ENCODE assay signal across 8 mouse cellular contexts in genomic region chr2:90964811-90965465, GRCm38 (mm10). TPM values are rescaled to one million over a fixed set of nuclear protein-coding genes. Genes with fewer than 3 reads are reported as not detected.
DNase-seq lines count a peak whose midpoint lies in the region; ATAC-seq and TF ChIP-seq lines count a peak whose summit lies in the region.

No protein-coding gene starts in this region.

- 44% methylated on average over 7 of the region's 7 CpGs for WGBS in kidney, adult 2 months
- 81% methylated on average over 7 of the region's 7 CpGs for WGBS in kidney, embryonic 14.5 days
- WGBS in intestine, postnatal 0 days: 48% methylated on average over 7 of the region's 7 CpGs
- 50% methylated on average over 7 of the region's 7 CpGs for WGBS in stomach, embryonic 15.5 days

- no peaks in the 10 kb centered on the region for H3K27me3 ChIP-seq in kidney, adult 2 months (replicated peaks; ENCODE audit: control insufficient read depth, insufficient read depth, low read length)
- H3K27me3 ChIP-seq in kidney, embryonic 14.5 days (ENCODE audit: control insufficient read depth, insufficient read depth, low read length): no peaks in the 10 kb centered on the region
- H3K27me3 ChIP-seq in intestine, postnatal 0 days (replicated peaks; ENCODE audit: control insufficient read depth, insufficient read depth, low read length): no peaks in the 10 kb centered on the region
- H3K27me3 ChIP-seq in stomach, embryonic 15.5 days (replicated peaks): no peaks in the 10 kb centered on the region

- no peaks in the 10 kb centered on the region for H3K9me3 ChIP-seq in kidney, embryonic 14.5 days (ENCODE audit: control insufficient read depth, low read length)
- no peaks in the 10 kb centered on the region for H3K9me3 ChIP-seq in intestine, postnatal 0 days (ENCODE audit: control insufficient read depth)
- H3K9me3 ChIP-seq in stomach, embryonic 15.5 days: no peaks in the 10 kb centered on the region

- no peak overlapping the region for H3K27ac ChIP-seq in kidney, adult 2 months (ENCODE audit: insufficient read depth, low read depth, low read length)
- no peak overlapping the region for H3K27ac ChIP-seq in kidney, embryonic 14.5 days (ENCODE audit: low read depth, low read length)
- peak overlapping the region; percentile 29; the same call in 1 of the 2 replicates for H3K27ac ChIP-seq in intestine, postnatal 0 days (ENCODE audit: low read depth, low read length)
- H3K27ac ChIP-seq in stomach, embryonic 15.5 days: peak overlapping the region; percentile 70

- no peak overlapping the region for H3K4me2 ChIP-seq in kidney, embryonic 14.5 days (replicated peaks; ENCODE audit: low read depth, low read length)
- H3K4me2 ChIP-seq in intestine, postnatal 0 days (replicated peaks; ENCODE audit: low read depth): no peak overlapping the region
- H3K4me2 ChIP-seq in stomach, embryonic 15.5 days: no peak overlapping the region

- DNase-seq in kidney, adult 2 months: peak; percentile 14
- DNase-seq in cerebellum, adult 11 months: peak; percentile 40
- peak; percentile 59 to 71 for DNase-seq in frontal cortex, postnatal 14 days (ENCODE audit: low spot score in 2 of 2)
- peak; percentile 14 to 35 for DNase-seq in lung, adult 18-20 months
- no peak for DNase-seq in adrenal gland, adult 2 months

- H3K36me3 ChIP-seq in kidney, adult 2 months (ENCODE audit: control insufficient read depth, insufficient read depth, low read length): no peaks in the 10 kb centered on the region
- H3K36me3 ChIP-seq in kidney, embryonic 14.5 days (ENCODE audit: control insufficient read depth, insufficient read depth, low read length): no peaks in the 10 kb centered on the region
- H3K36me3 ChIP-seq in intestine, postnatal 0 days (ENCODE audit: control insufficient read depth, insufficient read depth): no peaks in the 10 kb centered on the region
- no peaks in the 10 kb centered on the region for H3K36me3 ChIP-seq in stomach, embryonic 15.5 days

- H3K4me3 ChIP-seq in kidney, adult 2 months (ENCODE audit: insufficient read depth, low read depth, low read length): no peak overlapping the region
- no peak overlapping the region for H3K4me3 ChIP-seq in kidney, embryonic 14.5 days (ENCODE audit: low read length)
- H3K4me3 ChIP-seq in intestine, postnatal 0 days (ENCODE audit: low read depth, low read length): 0 out of 2 replicates have a peak overlapping the region, but pooled peaks have one; percentile 0
- H3K4me3 ChIP-seq in stomach, embryonic 15.5 days (replicated peaks): no peak overlapping the region

- TF ChIP-seq POLR2A in kidney, adult 2 months (IDR thresholded peaks at IDR 0.05; ENCODE audit: low read depth, low read length): no peak

- ATAC-seq in kidney, embryonic 14.5 days (ENCODE audit: low FRiP score, low TSS enrichment): no peak
- ATAC-seq in intestine, postnatal 0 days: no peak
- peak; percentile 85 for ATAC-seq in stomach, embryonic 15.5 days (ENCODE audit: insufficient read depth, low FRiP score, low read depth)

- no peak overlapping the region for H3K9ac ChIP-seq in kidney, embryonic 14.5 days (ENCODE audit: low read depth, low read length)
- no peak overlapping the region for H3K9ac ChIP-seq in intestine, postnatal 0 days (ENCODE audit: low read depth, low read length)
- H3K9ac ChIP-seq in stomach, embryonic 15.5 days: no peak overlapping the region

- peaks cover 9% of the 10 kb centered on the region; the same call in 1 of the 2 replicates for H3K4me1 ChIP-seq in kidney, adult 2 months (ENCODE audit: control insufficient read depth, insufficient read depth, low read length)
- H3K4me1 ChIP-seq in kidney, embryonic 14.5 days (ENCODE audit: control insufficient read depth, insufficient read depth, low read length): peaks cover 6% of the 10 kb centered on the region
- 0 out of 2 replicates have a peak, but pooled peaks cover 4% of the 10 kb centered on the region for H3K4me1 ChIP-seq in intestine, postnatal 0 days (replicated peaks; ENCODE audit: control insufficient read depth, insufficient read depth, low read length)
- 0 out of 2 replicates have a peak, but pooled peaks cover 6% of the 10 kb centered on the region for H3K4me1 ChIP-seq in stomach, embryonic 15.5 days

- TF ChIP-seq CTCF in kidney, adult 2 months (conservative IDR thresholded peaks at IDR 0.05; ENCODE audit: insufficient read depth, insufficient read length, low read depth, low read length): no peak
- TF ChIP-seq CTCF in intestine, postnatal 0 days (IDR thresholded peaks at IDR 0.05; ENCODE audit: low read depth): no peak; the same call in 1 of the 2 replicates

RNA-seq across cellular contexts. Expression of gene Celf1, which starts 24.8 kb away (rescaled TPM):
- polyA plus RNA-seq in kidney, adult 2 months (2012; rRNA removed): 40.5 and 40.6 TPM in 2 replicates
- polyA plus RNA-seq in kidney, embryonic 14.5 days (2014; fragmentation: Nextera tagmentation; extraction: Ambion mirVana): 50.9 and 77.6 TPM in 2 replicates
- polyA plus RNA-seq in intestine, postnatal 0 days (2015; fragmentation: Nextera tagmentation; extraction: Ambion mirVana): 34.9 and 41.0 TPM in 2 replicates
- polyA plus RNA-seq in stomach, embryonic 15.5 days (2015; fragmentation: Nextera tagmentation; extraction: Ambion mirVana): 77.6 and 83.4 TPM in 2 replicates
- 10 to 100 TPM; 82.8 to 88.4 TPM for total RNA-seq in adrenal gland, adult 2 months (2021)
- polyA plus RNA-seq in adrenal gland, adult 2 months (2012; rRNA removed): 19.8 and 24.2 TPM in 2 replicates

Comparison
In these comparisons a context has a peak if more than half of its experiments do, and no peak if none do; other contexts are left out.
1. H3K27ac ChIP-seq: peak in intestine, postnatal 0 days (single experiment) and stomach, embryonic 15.5 days (single experiment); none in kidney, adult 2 months (single experiment) and kidney, embryonic 14.5 days (single experiment).